Mouse (Mus musculus): ENCODE results near the gene Cplx3.

Gene Cplx3

GRCm38 (mm10) chr9:57638651-57639459 is 32.8 kb upstream of the Cplx3 start:
- DNase-seq (ENCODE audit: low read depth, low spot score): no peak

DNA sequence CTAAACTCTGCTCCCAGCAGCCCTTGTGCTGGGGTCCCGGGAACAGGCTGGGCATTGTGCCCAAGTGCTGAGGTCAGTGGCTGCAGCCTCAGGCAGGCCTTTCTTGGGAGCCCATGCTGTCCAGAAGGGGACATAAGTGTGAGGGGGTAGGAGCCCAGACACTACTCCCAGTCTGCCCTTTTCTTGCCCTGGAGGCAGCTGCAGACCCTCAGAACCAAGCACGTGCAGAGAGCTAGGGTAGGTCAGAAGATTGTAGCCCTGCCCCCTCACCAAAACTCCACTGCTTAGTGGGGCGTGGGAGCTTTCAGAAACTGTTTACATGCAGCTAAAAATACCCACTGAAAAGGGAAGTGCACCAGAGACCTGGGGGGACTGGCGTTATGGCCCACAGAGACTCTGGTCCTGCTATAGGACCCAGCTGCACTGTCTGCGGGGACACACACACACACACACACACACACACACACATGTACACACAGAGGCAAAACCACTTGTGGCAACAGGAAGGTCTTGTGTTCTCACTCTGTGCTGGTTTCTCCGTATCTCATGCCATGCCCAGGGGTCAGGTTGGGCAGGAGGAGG is 31.8 kb upstream of the Cplx3 start:
- DNase-seq (ENCODE audit: low read depth, low spot score): no peak

GRCm38 (mm10) chr9:57637272-57637671 is 31.2 kb upstream of the Cplx3 start:
- DNase-seq (ENCODE audit: low read depth, low spot score): no peak

GRCm38 (mm10) chr9:57633481-57634024 is 27.5 kb upstream of the Cplx3 start:
- no peak for DNase-seq (ENCODE audit: low read depth, low spot score)

DNA sequence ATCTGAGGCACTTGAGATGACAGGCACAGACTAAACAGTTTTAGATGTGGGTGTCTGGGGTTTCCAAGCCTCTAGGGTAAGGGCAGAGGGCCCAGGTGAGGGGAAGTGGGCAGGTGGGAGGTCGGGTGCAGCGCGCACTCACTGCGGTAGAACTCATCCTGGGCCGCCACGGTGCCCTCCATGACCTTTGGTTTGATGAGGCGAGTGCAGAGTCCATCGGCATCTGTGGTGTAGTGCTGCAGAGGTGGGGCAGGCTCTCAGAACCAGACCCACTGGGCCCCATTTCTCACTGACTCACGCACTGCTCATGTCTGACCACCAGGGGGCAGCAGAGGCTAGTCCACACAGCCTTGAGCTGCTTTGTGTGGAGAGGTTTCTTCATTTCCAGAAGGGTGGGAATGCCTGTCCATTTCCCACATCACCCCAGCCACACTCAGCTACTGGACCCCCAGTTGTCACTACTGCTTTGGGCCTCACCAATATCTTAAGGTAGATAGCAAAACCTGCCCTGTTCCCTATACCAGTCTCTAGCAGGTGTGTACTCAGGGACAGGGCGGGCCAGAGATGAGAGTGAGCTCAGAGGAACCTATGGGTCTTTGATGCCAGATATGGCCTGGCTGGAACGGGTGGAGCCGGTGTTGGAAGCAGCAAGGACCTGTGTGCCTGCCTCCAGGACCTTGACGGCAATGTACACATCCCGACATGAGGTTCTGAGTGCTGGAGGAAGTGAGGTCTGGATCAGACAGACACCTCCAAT is 23.2 kb upstream of the Cplx3 start:
- DNase-seq (ENCODE audit: low read depth, low spot score): peak; percentile 66

GRCm38 (mm10) chr9:57628717-57629116 is 22.6 kb upstream of the Cplx3 start:
- no peak for DNase-seq (ENCODE audit: low read depth, low spot score)

GRCm38 (mm10) chr9:57627892-57628291 is 21.8 kb upstream of the Cplx3 start:
- DNase-seq (ENCODE audit: low read depth, low spot score): no peak

DNA sequence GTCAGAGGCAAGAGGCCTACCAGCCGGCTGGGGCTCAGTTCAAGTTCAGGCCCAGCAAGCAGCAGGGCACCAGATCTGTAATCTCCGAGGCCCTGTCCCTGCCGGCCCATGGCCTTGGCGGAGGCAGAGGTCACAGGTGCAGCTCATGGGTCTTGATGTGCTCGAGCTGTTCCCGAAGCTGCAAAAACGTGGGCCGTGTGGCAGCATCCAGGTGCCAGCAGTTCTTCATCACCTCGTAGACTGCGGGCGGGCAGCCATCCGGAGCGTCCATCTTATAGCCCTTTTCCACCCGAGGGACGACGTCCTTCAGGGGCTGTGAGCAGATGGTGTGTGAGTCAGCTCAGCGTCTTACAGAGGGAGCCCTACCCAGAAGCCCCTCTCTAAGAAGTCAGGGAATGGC is 21.1 kb upstream of the Cplx3 start:
- no peak for DNase-seq (ENCODE audit: low read depth, low spot score)

- DNase-seq (ENCODE audit: low read depth, low spot score): no peak
These were observed 19.8 kb upstream of the Cplx3 start for GRCm38 (mm10) chr9:57625674-57626500.

DNA sequence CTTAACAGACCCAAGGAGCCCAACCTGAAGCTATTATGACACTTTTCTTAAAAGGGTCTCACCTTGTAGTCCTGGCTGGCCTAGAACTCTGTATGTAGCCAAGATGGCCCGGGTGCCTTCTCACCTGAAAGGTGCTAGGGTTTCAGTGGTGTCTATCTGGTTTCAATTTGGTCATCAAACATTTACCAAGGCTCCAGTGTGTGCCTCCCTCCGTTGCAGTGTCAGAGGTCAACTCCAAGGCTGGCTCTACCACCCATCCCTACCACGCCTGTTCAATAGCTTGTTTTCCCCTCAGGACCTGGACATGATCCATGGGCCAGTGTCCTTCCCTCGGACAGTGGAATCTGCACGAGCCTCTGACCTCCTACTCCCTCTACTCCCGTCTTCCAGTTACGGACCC is 18.2 kb upstream of the Cplx3 start:
- DNase-seq (ENCODE audit: low read depth, low spot score): no peak

GRCm38 (mm10) chr9:57620674-57621073 is 14.6 kb upstream of the Cplx3 start, which contains the start of gene Lman1l:
Gene Lman1l, minus strand, starts transcription at chr9:57620774.
- no peak for DNase-seq (ENCODE audit: low read depth, low spot score)

- no peak for DNase-seq (ENCODE audit: low read depth, low spot score)
These were observed 12.8 kb upstream of the Cplx3 start for GRCm38 (mm10) chr9:57618854-57619253.

DNA sequence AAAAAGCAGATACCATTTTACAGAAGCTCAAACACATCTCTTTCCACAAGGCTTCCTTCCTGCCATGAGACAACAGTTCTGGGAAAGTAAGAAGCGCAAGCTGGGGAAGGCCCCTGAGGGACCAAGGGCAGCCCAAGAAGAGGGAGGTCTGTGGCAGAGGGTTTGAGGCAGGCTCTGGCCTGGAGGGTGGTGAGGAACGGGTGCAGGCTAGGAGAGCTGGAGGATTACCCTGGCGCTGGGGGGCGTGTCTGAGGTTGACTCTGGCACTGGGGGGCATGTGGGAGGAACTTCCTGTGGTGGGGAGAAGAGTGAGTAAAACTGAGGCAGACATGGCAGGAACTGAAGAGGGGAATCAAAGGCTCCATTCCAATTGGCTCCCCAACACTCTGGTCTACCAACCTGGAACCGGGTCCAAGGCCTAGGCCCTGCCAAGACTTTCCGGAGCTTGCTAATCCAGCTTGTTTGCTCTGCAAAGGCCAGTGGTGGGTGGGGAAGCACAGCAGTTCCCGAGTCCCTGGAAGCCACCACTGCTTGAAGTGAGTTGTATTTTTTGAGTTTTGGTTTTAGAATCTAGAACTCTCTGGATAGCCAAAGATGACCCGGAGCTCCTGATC is 11.6 kb upstream of the Cplx3 start:
- no peak for DNase-seq (ENCODE audit: low read depth, low spot score)

- no peak for DNase-seq (ENCODE audit: low read depth, low spot score)
These were observed 8.7 kb upstream of the Cplx3 start for GRCm38 (mm10) chr9:57614786-57615185.

DNA sequence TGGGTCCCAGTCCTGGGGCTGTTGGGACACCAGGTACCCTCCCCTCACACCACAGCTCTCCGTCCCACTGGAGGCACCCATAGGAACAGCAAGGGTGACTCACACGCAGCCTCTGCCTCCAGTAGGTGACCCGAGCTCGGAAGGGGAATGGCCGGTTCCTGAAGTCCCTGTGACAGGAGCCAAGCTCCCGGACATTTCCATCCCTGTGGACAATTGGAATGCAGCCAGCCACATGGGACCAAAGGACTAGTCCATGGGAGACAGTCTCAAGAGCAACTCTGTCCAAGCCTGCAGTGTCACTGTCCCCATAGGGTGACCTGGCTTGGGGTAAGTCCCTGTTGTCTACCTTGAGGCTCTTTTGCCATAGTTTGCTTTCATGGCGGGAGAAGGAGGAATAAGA is 7.9 kb upstream of the Cplx3 start:
- no peak for DNase-seq (ENCODE audit: low read depth, low spot score)

DNA sequence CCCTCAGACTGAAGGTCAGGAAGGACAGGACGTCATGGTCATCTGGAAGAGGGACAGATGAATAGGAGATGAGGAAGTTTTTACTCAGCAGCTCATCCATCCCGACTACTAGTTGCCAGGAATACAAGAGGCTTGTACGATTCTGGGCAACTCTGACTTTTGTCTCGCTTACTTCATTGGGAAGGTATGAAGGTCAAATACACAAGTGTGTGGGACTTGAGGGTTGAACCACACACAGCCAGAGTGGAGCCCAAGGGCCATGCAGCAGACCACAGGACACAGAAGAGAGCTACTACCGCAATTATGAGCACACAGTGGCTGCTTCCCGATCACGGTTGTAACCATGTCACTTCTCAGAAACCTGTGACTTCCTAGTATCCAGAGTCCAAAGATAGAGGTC is 6.5 kb upstream of the Cplx3 start:
- DNase-seq (ENCODE audit: low read depth, low spot score): no peak

GRCm38 (mm10) chr9:57610359-57610826 is 4.3 kb upstream of the Cplx3 start:
- DNase-seq (ENCODE audit: low read depth, low spot score): no peak

- no peak for DNase-seq (ENCODE audit: low read depth, low spot score)
These were observed 3.7 kb upstream of the Cplx3 start for GRCm38 (mm10) chr9:57609803-57610202.

GRCm38 (mm10) chr9:57605503-57605902 is 578 bp downstream of the Cplx3 start:
- DNase-seq (ENCODE audit: low read depth, low spot score): no peak

GRCm38 (mm10) chr9:57604875-57605274 is 1.2 kb downstream of the Cplx3 start:
- no peak for DNase-seq (ENCODE audit: low read depth, low spot score)

- no peak for DNase-seq (ENCODE audit: low read depth, low spot score)
These were observed 4.0 kb downstream of the Cplx3 start for GRCm38 (mm10) chr9:57602098-57602497.

Data from c-Kit-negative CD71-positive TER-119-positive erythroid progenitor cells, embryonic 14.5 days (primary cell).